Mouse (Mus musculus): ENCODE results near the gene Tnfsfm13. TPM values are rescaled to one million over a fixed set of nuclear protein-coding genes. Genes with fewer than 3 reads are reported as not detected.
A peak's percentile ranks its signal among the peaks of the same experiment; 100 is the strongest.
"Not testable (repeated sequence)": the region's sequence is repeated elsewhere in the genome, so short reads cannot be mapped to it uniquely, and the experiment has no call there.

The Tnfsfm13 gene
- polyA plus RNA-seq (2014; fragmentation: Nextera tagmentation; extraction: Ambion mirVana) = 0.61 and 1.1 TPM in 2 replicates

GRCm38 (mm10) chr11:69695361-69696181 is at the start of gene Tnfsfm13, which contains the start of gene Tnfsf12:
Tnfsfm13 (minus strand) TSS chr11:69696098.
Tnfsf12 (minus strand) TSS chr11:69695849.
- Histone ChIP-seq H3K9me3 (ENCODE audit: control insufficient read depth, low read length) (no peaks in the 10 kb centered on the region), H3K4me2 (replicated peaks; ENCODE audit: low read depth, low read length) (peak within 1 kb of the TSS; percentile 93), H3K4me1 (replicated peaks; ENCODE audit: control insufficient read depth, insufficient read depth, low read length) (peaks cover 7% of the 10 kb centered on the region), H3K27ac (ENCODE audit: low read depth, low read length) (no peak within 1 kb of the TSS; the same call in 1 of the 2 replicates), H3K9ac (ENCODE audit: low read depth, low read length) (peak within 1 kb of the TSS; percentile 79), H3K27me3 (ENCODE audit: control insufficient read depth, insufficient read depth, low read length) (no peaks in the 10 kb centered on the region), H3K4me3 (ENCODE audit: low read depth, low read length) (peak within 1 kb of the TSS; percentile 39), H3K36me3 (ENCODE audit: control insufficient read depth, insufficient read depth, low read length) (no peaks in the 10 kb centered on the region)
- under 1% methylated on average over 37 of the region's 41 CpGs for WGBS
- DNase-seq (ENCODE audit: low spot score) (peak; percentile 62), ATAC-seq (ENCODE audit: low FRiP score) (peak; percentile 14; the same call in 1 of the 2 replicates)

- DNase-seq (ENCODE audit: low spot score); H3K4me1 ChIP-seq (replicated peaks; ENCODE audit: control insufficient read depth, insufficient read depth, low read length); ATAC-seq (ENCODE audit: low FRiP score); H3K27ac ChIP-seq (ENCODE audit: low read depth, low read length); H3K4me2 ChIP-seq (replicated peaks; ENCODE audit: low read depth, low read length); H3K27me3 ChIP-seq (ENCODE audit: control insufficient read depth, insufficient read depth, low read length); H3K9me3 ChIP-seq (ENCODE audit: control insufficient read depth, low read length); H3K4me3 ChIP-seq (ENCODE audit: low read depth, low read length); H3K9ac ChIP-seq (ENCODE audit: low read depth, low read length): not testable (repeated sequence)
- 79% methylated on average over 2 of the region's 3 CpGs for WGBS
- peaks cover 14% of the 10 kb centered on the region for H3K36me3 ChIP-seq (ENCODE audit: control insufficient read depth, insufficient read depth, low read length)
These were observed 35.5 kb upstream of the Tnfsfm13 start for GRCm38 (mm10) chr11:69731408-69731807.

DNA sequence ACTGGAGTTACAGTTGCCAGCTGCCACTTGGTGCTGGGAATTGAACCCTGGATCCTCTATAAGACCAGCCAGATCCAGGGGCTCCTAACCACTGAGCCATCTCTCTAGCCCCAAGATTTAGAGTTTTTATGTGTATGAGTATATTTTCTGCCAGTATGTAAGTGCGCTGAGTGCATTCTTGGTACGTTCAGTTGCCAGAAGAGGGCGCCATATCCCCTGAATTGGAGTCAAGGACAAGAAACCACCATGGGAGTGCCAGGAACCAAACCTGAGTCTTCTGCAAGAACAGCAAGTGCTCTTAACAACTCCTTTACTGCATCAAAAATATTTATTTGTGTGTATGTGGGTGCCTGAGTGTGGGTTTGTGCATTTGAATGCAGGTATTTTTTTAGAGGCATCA is 33.2 kb upstream of the Tnfsfm13 start:
- H3K36me3 ChIP-seq (ENCODE audit: control insufficient read depth, insufficient read depth, low read length) = no peaks in the 10 kb centered on the region
- no peaks in the 10 kb centered on the region for H3K9me3 ChIP-seq (ENCODE audit: control insufficient read depth, low read length)
- no peak overlapping the region for H3K9ac ChIP-seq (ENCODE audit: low read depth, low read length)
- no peak overlapping the region for H3K4me2 ChIP-seq (replicated peaks; ENCODE audit: low read depth, low read length)
- H3K27ac ChIP-seq (ENCODE audit: low read depth, low read length) = no peak overlapping the region
- peak; percentile 71 for DNase-seq (ENCODE audit: low spot score)
- no peak overlapping the region for H3K4me3 ChIP-seq (ENCODE audit: low read depth, low read length)
- H3K27me3 ChIP-seq (ENCODE audit: control insufficient read depth, insufficient read depth, low read length) = no peaks in the 10 kb centered on the region
- no peaks in the 10 kb centered on the region for H3K4me1 ChIP-seq (replicated peaks; ENCODE audit: control insufficient read depth, insufficient read depth, low read length)
- ATAC-seq (ENCODE audit: low FRiP score) = no peak
- WGBS = 15% methylated on average over 3 of the region's 3 CpGs

GRCm38 (mm10) chr11:69725951-69726350 is 30.1 kb upstream of the Tnfsfm13 start:
- Histone ChIP-seq H3K9ac (ENCODE audit: low read depth, low read length) (no peak overlapping the region), H3K27me3 (ENCODE audit: control insufficient read depth, insufficient read depth, low read length) (no peaks in the 10 kb centered on the region), H3K36me3 (ENCODE audit: control insufficient read depth, insufficient read depth, low read length) (no peaks in the 10 kb centered on the region), H3K4me1 (replicated peaks; ENCODE audit: control insufficient read depth, insufficient read depth, low read length) (no peaks in the 10 kb centered on the region), H3K4me2 (replicated peaks; ENCODE audit: low read depth, low read length) (no peak overlapping the region), H3K27ac (ENCODE audit: low read depth, low read length) (no peak overlapping the region), H3K9me3 (ENCODE audit: control insufficient read depth, low read length) (no peaks in the 10 kb centered on the region), H3K4me3 (ENCODE audit: low read depth, low read length) (no peak overlapping the region)
- DNase-seq (ENCODE audit: low spot score) (no peak), ATAC-seq (ENCODE audit: low FRiP score) (no peak)
- 40% methylated on average over 5 of the region's 5 CpGs for WGBS

- no peak overlapping the region for H3K4me3 ChIP-seq (ENCODE audit: low read depth, low read length)
- H3K36me3 ChIP-seq (ENCODE audit: control insufficient read depth, insufficient read depth, low read length) = no peaks in the 10 kb centered on the region
- no peaks in the 10 kb centered on the region for H3K4me1 ChIP-seq (replicated peaks; ENCODE audit: control insufficient read depth, insufficient read depth, low read length)
- no peaks in the 10 kb centered on the region for H3K27me3 ChIP-seq (ENCODE audit: control insufficient read depth, insufficient read depth, low read length)
- no peak overlapping the region for H3K9ac ChIP-seq (ENCODE audit: low read depth, low read length)
- H3K27ac ChIP-seq (ENCODE audit: low read depth, low read length) = no peak overlapping the region
- no peaks in the 10 kb centered on the region for H3K9me3 ChIP-seq (ENCODE audit: control insufficient read depth, low read length)
- H3K4me2 ChIP-seq (replicated peaks; ENCODE audit: low read depth, low read length) = no peak overlapping the region
- 58% methylated on average over 2 of the region's 2 CpGs for WGBS
- DNase-seq (ENCODE audit: low spot score) (no peak), ATAC-seq (ENCODE audit: low FRiP score) (no peak)
These were observed 27.2 kb upstream of the Tnfsfm13 start for GRCm38 (mm10) chr11:69723074-69723473.

DNA sequence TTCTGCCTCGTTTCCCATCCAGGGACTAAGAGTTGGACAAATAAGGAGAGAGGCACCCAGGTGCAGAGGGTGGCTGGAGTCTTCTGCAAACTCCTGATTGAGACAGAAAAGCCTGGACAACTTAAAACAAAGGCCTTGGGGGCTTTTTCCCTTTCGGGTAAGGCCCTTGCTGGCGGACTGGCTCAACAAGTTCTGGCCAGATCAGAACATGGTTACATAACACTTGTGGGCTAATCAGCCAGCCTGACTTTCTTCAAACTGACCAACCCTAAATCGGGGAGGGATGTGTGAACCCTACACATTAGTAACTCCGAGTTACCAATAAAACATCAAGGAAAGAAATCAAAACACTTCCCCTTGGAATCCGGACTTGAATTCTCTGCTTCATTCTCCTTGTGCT is 25.0 kb upstream of the Tnfsfm13 start:
- no peak overlapping the region for H3K4me3 ChIP-seq (ENCODE audit: low read depth, low read length)
- H3K4me1 ChIP-seq (replicated peaks; ENCODE audit: control insufficient read depth, insufficient read depth, low read length) = no peaks in the 10 kb centered on the region
- 88% methylated on average over 6 of the region's 6 CpGs for WGBS
- DNase-seq (ENCODE audit: low spot score) = no peak
- ATAC-seq (ENCODE audit: low FRiP score) = no peak
- H3K9me3 ChIP-seq (ENCODE audit: control insufficient read depth, low read length) = no peaks in the 10 kb centered on the region
- no peak overlapping the region for H3K9ac ChIP-seq (ENCODE audit: low read depth, low read length)
- no peak overlapping the region for H3K4me2 ChIP-seq (replicated peaks; ENCODE audit: low read depth, low read length)
- H3K27me3 ChIP-seq (ENCODE audit: control insufficient read depth, insufficient read depth, low read length) = no peaks in the 10 kb centered on the region
- no peaks in the 10 kb centered on the region for H3K36me3 ChIP-seq (ENCODE audit: control insufficient read depth, insufficient read depth, low read length)
- H3K27ac ChIP-seq (ENCODE audit: low read depth, low read length) = no peak overlapping the region

- Histone ChIP-seq H3K9ac (ENCODE audit: low read depth, low read length) (no peak overlapping the region), H3K4me3 (ENCODE audit: low read depth, low read length) (no peak overlapping the region), H3K9me3 (ENCODE audit: control insufficient read depth, low read length) (no peaks in the 10 kb centered on the region), H3K36me3 (ENCODE audit: control insufficient read depth, insufficient read depth, low read length) (no peaks in the 10 kb centered on the region), H3K27ac (ENCODE audit: low read depth, low read length) (no peak overlapping the region), H3K4me1 (replicated peaks; ENCODE audit: control insufficient read depth, insufficient read depth, low read length) (no peaks in the 10 kb centered on the region), H3K27me3 (ENCODE audit: control insufficient read depth, insufficient read depth, low read length) (no peaks in the 10 kb centered on the region), H3K4me2 (replicated peaks; ENCODE audit: low read depth, low read length) (no peak overlapping the region)
- DNase-seq (ENCODE audit: low spot score) = no peak
- no peak for ATAC-seq (ENCODE audit: low FRiP score)
- 73% methylated on average over 6 of the region's 6 CpGs for WGBS
These were observed 23.5 kb upstream of the Tnfsfm13 start for GRCm38 (mm10) chr11:69719423-69719822.

DNA sequence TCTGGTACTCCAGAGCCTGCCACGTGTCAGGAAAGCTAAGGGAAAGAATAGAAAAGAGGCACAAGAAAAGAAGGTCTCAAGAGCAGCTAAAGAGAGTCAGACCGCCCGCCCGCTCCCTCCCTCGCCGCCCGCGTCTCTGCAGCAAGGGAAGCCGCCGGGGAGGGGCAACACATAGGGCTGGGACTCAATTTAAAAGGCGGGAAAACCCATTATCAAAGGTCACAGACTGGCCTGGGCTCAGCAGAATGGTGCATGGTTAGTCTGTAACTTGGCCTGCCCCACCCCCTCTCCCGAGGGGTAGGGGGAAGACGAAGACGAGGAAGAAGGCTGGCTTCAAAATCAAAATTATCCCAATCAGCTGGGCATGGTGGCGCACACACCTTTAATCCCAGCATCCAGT is 22.8 kb upstream of the Tnfsfm13 start:
- no peaks in the 10 kb centered on the region for H3K27me3 ChIP-seq (ENCODE audit: control insufficient read depth, insufficient read depth, low read length)
- no peak overlapping the region for H3K27ac ChIP-seq (ENCODE audit: low read depth, low read length)
- no peaks in the 10 kb centered on the region for H3K4me1 ChIP-seq (replicated peaks; ENCODE audit: control insufficient read depth, insufficient read depth, low read length)
- H3K9me3 ChIP-seq (ENCODE audit: control insufficient read depth, low read length) = no peaks in the 10 kb centered on the region
- H3K9ac ChIP-seq (ENCODE audit: low read depth, low read length) = peak overlapping the region; percentile 28; the same call in 1 of the 2 replicates
- no peak for ATAC-seq (ENCODE audit: low FRiP score)
- no peak for DNase-seq (ENCODE audit: low spot score)
- WGBS = 20% methylated on average over 15 of the region's 15 CpGs
- no peaks in the 10 kb centered on the region for H3K36me3 ChIP-seq (ENCODE audit: control insufficient read depth, insufficient read depth, low read length)
- no peak overlapping the region for H3K4me3 ChIP-seq (ENCODE audit: low read depth, low read length)
- 0 out of 2 replicates have a peak overlapping the region, but pooled peaks have one; percentile 4 for H3K4me2 ChIP-seq (replicated peaks; ENCODE audit: low read depth, low read length)

GRCm38 (mm10) chr11:69716953-69717352 is 21.1 kb upstream of the Tnfsfm13 start:
- Histone ChIP-seq H3K36me3 (ENCODE audit: control insufficient read depth, insufficient read depth, low read length) (no peaks in the 10 kb centered on the region), H3K9ac (ENCODE audit: low read depth, low read length) (no peak overlapping the region), H3K4me3 (ENCODE audit: low read depth, low read length) (no peak overlapping the region), H3K4me2 (replicated peaks; ENCODE audit: low read depth, low read length) (no peak overlapping the region), H3K27me3 (ENCODE audit: control insufficient read depth, insufficient read depth, low read length) (no peaks in the 10 kb centered on the region), H3K4me1 (replicated peaks; ENCODE audit: control insufficient read depth, insufficient read depth, low read length) (no peaks in the 10 kb centered on the region), H3K9me3 (ENCODE audit: control insufficient read depth, low read length) (no peaks in the 10 kb centered on the region), H3K27ac (ENCODE audit: low read depth, low read length) (no peak overlapping the region)
- DNase-seq (ENCODE audit: low spot score) (no peak), ATAC-seq (ENCODE audit: low FRiP score) (no peak)
- WGBS = 49% methylated on average over 4 of the region's 4 CpGs

Measured in hindbrain, embryonic 11.5 days (tissue).